Mouse (Mus musculus) layer of hippocampus, adult 2 months (tissue): Measurements from ENCODE around the gene Slc22a6. TPM values are rescaled to one million over a fixed set of nuclear protein-coding genes. Genes with fewer than 3 reads are reported as not detected.

Experiments
- DNase-seq, 2 experiments: peaks; one replicate each; pipeline ENCODE4 v3.0.0; 2022; ENCODE audit warnings: low spot score in 2 of 2
- H3K27ac ChIP-seq: fragments of 200-600 bp; 2 replicates; pipeline ENCODE4 v1.8.1; 2022
- H3K4me3 ChIP-seq: fragments of 200-600 bp; 2 replicates; pipeline ENCODE4 v1.8.1; 2022; ENCODE audit warnings: mild to moderate bottlenecking
- CTCF ChIP-seq: fragments of 200-600 bp; conservative IDR thresholded peaks from 2 replicates; pipeline ENCODE4 v1.8.1; 2022; ENCODE audit warnings: antibody characterized with exemption, mild to moderate bottlenecking, moderate library complexity
- long read RNA-seq, 2 experiments: library from polyadenylated mRNA; stranded (forward); transcript quantifications; one replicate each; pipeline ENCODE4 v2.0.0; 2021; ENCODE audit warnings: borderline mapping rate in 2 of 2
- total RNA-seq, 2 experiments: library from RNA; stranded (reverse); gene quantifications; 2 replicates each; pipeline ENCODE4 v1.2.3; 2021

Gene Slc22a6
- total RNA-seq, result 1 to 10 TPM; 2.2 to 2.8 TPM
- long read RNA-seq, experiment 1, transcript Slc22a6-201 (10 exons, 3,983 nt), result major isoform, 6 of 6 reads
- long read RNA-seq, experiment 1, partial matches to known transcripts, result 0 of 6 reads
- long read RNA-seq, experiment 1, other reads (novel, unspliced or antisense), result 0 of 6 reads
- long read RNA-seq, experiment 2, partial matches to known transcripts, result 1 of 2 reads
- long read RNA-seq, experiment 2, other reads (novel, unspliced or antisense), result 0 of 2 reads

DNA sequence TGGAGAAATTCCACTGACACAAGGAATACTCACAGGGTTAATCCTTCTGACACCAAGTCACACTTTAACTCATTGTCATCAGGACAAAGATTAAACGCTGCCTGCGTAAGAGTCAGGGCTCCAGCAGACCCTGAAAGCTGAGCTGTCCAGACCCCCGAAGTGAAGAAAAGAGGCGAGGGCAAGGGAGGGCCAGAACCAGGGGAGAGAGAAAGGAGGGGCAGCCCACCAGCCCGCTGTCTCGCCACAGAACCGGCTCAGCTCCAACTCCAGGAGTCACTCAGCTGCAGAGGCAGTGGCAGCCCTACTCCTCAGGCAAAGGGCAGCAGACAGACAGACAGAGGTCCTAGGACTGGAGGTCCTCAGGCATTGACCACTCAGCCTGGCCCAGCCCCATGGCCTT lies at the start of gene Slc22a6:
Gene Slc22a6 (plus strand): TSS at position 136 of the 400 bp plus-strand sequence.
- Histone ChIP-seq H3K27ac (no peak within 1 kb of the TSS), H3K4me3 (no peak within 1 kb of the TSS)
- TF ChIP-seq CTCF, result no peak
- no peak for DNase-seq

DNA sequence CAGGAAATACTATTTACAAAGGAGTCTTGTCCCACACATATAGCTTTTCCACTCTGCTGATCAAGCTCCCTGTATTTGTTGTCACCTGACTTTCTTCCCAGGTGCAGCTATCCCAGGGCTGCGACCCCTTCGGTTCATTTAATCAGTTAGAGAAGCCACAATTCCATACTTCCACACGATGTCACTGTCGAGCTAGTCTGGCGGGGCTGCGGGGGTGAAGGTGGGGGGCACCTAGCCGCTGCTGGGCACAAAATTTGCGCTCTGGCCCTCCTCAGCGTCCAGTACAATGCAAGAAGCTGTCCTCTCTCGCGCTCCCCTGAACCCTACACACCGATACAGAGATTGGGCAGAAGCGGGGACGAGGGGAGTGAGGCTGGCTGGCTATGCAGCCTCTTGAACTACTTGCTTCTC lies 48.4 kb upstream of the Slc22a6 start:
- peak overlapping the region; percentile 61; the same call in 1 of the 2 replicates for H3K27ac ChIP-seq
- DNase-seq, result peak; percentile 40 to 65

DNA sequence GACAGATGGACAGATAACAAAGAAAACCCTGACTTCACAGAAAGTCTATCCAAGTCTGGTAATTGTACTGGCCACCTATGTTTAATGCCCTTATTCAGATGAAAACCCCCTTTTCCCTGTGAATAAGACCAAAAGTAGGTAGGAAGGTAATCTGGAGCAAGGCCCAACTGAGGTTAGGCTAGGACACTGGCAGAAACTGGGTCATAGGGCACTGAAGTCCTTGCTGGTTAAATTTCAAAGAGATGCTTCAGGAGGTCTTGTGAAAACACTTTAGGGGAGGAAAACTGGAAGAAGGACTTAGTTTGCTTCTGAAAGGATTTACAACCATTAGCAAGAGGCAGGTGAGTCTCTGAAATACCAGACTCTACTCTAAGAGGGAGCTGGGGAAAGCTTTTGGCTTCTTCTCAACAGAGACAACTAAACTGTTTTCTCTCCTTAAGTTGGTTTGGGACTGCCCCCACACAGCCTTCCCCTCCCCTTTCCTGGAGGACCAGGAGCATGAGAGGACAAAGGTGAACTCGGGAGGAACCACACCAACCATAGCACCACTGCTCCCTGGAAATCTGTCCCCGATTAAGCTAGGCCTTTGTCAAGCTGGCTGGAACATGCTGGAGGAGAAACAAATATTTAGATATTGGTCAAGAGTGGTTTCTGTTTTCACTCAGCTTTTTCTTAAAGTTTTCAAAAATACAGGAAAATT lies 47.3 kb upstream of the Slc22a6 start:
- Histone ChIP-seq H3K4me3 (no peak overlapping the region), H3K27ac (peak overlapping the region; percentile 61; the same call in 1 of the 2 replicates)
- no peak for DNase-seq
- TF ChIP-seq CTCF, result no peak

More for the DNA sequence above, 48.4 kb upstream of the Slc22a6 start:
- peak overlapping the region; percentile 46 for H3K4me3 ChIP-seq
- TF ChIP-seq CTCF, result peak; percentile 80

DNA sequence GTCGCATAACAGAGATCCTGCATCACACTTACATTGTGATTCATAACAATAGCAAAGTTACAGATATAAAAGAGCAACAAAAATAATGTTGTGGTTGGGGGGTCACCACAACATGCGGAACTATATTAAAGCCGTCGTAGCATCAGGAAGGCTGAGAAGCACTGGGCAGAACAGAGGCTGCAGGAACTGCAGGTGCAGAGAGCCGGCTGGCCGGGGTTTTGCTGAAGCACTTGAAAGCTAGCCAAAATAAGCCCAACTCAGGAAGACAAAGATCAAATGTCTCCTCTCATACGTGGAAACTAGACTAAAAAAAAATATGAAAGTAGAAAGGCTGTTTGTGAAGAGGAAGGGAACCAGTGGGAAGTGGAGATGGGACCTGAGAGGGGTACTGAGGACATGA lies 46.1 kb upstream of the Slc22a6 start:
- H3K27ac ChIP-seq, result no peak overlapping the region
- no peak overlapping the region for H3K4me3 ChIP-seq
- DNase-seq, result no peak
- no peak for TF ChIP-seq CTCF

DNA sequence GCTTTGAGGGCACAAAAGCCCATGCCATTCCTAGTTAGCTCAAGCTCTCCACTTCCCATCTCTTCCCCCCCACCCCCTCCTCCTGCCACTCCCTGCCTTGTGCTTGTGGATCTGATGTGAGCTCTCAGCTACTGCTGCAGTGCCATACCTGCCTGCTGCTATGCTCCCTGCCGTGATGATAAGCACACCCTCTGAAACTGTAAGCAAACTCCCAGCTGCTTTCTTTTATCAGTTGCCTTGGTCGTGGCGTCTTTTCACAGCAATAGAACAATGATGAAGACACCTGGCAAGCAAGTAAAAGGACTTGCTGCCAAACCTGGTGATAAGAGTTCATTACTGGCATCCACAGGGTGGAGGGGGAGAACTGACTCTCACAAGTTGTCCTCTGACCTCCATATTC lies 45.4 kb upstream of the Slc22a6 start:
- peak overlapping the region; percentile 32; the same call in 1 of the 2 replicates for H3K27ac ChIP-seq
- H3K4me3 ChIP-seq, result no peak overlapping the region
- TF ChIP-seq CTCF, result no peak
- no peak for DNase-seq

DNA sequence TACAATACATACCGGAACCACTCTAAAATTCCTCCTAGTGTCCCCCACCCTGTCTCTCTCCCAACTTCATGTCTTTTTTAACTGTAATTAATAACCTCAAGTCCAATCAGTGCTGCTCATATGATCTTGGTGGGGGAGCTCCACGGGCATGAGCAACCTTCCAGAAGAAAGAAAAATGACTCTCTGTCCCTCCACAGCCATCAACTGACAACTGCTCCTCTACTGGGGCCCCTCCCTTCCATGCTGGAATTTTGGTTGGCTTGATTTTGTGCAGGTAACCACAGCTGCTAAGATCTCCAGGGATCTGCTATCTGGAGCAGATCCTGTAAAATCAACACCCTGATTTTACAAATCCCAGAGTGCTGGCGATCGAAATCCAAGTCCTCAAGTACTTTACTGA lies 40.4 kb upstream of the Slc22a6 start:
- DNase-seq, result no peak
- TF ChIP-seq CTCF, result no peak
- H3K27ac ChIP-seq, result peak overlapping the region; percentile 98
- H3K4me3 ChIP-seq, result no peak overlapping the region

DNA sequence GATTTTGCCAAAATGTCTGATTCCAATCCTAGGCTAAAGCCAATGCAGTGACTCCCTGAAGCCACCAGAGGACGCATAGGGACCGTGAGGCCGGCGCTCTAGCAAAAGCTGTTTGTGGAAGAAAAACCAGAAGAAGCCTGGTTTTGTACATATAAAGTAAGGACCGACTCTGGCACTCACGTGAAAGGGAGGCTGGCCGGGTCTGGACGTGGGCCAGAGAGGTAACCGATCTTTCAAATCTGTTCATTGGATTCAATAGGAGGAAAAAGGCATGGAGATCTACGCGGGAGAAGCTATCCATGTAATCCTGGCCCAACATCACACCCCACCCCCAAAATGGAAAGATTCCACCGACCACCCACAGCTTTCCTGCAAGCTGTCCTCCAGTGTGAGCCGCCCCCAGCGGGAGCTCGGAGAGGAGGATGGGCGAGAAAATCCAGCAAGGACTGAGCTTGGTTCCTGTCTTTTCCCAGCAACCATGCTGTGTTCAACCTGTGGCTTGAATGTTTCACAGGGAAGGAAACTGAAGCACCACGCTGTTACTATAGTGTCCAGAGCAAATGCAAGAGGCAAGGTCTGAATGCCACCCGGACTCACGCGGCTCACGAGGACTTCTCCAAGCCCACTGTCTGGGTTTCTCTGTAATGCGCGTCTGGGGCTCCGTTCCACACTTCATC lies 39.4 kb upstream of the Slc22a6 start:
- Histone ChIP-seq H3K27ac (peak overlapping the region; percentile 98), H3K4me3 (peak overlapping the region; percentile 44)
- peak; percentile 100 for TF ChIP-seq CTCF
- peak; percentile 89 to 90 for DNase-seq

DNA sequence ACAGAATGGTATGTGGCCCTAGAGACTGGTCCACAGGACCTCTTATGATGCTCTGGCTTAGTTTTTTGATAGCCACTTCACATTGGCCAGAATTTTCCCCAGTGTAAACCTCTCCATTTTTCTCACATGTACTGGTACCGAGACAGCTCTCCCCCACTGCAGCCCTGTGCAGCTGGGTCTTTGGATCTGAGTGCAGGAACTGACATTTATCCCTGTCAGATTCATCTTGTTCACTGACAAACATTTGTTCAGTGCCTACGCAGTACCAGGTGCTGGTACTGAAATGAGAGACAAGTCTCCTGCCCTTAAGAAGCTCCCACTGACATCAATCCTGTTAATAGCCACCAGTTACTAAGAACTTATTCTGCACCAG lies 38.9 kb upstream of the Slc22a6 start:
- DNase-seq, result peak; percentile 58 to 83
- no peak for TF ChIP-seq CTCF
- Histone ChIP-seq H3K4me3 (peak overlapping the region; percentile 44), H3K27ac (peak overlapping the region; percentile 98)

DNA sequence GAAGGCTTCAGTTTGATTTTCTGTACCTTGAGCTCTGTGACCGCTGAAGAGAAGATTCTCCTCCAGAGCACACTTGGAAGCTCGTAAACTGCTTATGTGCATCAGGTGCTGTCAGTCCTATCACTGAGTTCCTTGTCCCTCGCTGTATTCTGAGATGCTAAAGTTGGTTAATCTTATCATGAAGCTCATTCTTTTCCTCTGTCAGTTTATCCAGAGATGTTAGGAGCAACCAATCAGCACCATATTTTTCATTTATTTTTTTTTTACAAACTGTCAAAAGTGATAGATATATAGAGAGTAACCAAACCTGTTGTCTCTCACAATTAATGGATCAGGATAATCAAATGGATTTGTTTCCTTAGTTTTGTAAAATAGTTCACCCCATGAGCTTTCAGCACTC lies 32.5 kb upstream of the Slc22a6 start:
- DNase-seq, result no peak
- TF ChIP-seq CTCF, result no peak
- peak overlapping the region; percentile 43 for H3K27ac ChIP-seq
- no peak overlapping the region for H3K4me3 ChIP-seq

DNA sequence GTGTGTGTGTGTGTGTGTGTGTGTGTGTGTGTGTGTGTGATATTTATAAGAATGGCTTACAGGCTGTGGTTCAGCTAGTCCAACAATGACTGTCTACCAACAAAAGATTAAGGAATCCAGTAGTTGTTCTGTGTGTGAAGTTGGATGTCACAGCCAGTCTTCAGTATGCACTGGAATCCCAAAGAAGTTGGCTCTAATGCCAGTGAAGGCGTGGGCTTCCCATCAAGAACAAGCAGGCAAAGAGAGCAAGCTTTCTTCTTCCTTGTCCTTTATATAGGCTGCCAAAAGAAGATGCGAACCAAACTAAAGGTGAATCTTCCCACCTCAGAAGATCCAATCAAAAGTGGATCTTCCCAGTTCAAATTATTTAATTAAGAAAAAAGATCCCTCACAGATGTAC lies 31.9 kb upstream of the Slc22a6 start:
- H3K27ac ChIP-seq, result peak overlapping the region; percentile 91
- no peak for DNase-seq
- TF ChIP-seq CTCF, result no peak
- H3K4me3 ChIP-seq, result no peak overlapping the region

DNA sequence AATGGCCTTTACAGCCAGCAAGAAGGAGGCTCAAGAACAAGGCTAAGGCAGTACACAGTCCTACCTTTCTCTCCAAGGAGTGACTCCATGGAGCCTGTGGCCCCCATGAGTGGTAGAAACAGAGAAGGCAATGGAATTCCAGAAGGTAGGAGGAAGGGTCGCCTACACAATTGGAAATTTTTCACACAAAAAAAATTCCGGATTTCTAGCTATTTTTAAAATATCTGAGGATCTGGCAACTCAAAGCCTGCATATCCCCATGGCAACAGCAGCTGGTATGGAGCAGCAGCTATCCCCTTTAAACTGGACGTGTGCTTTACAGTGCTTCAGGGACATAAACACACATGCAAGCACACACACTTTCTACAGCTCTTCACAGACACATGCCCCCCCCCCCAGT lies 31.5 kb upstream of the Slc22a6 start:
- DNase-seq, result peak; percentile 38 to 75
- no peak for TF ChIP-seq CTCF
- Histone ChIP-seq H3K4me3 (no peak overlapping the region), H3K27ac (peak overlapping the region; percentile 91)

DNA sequence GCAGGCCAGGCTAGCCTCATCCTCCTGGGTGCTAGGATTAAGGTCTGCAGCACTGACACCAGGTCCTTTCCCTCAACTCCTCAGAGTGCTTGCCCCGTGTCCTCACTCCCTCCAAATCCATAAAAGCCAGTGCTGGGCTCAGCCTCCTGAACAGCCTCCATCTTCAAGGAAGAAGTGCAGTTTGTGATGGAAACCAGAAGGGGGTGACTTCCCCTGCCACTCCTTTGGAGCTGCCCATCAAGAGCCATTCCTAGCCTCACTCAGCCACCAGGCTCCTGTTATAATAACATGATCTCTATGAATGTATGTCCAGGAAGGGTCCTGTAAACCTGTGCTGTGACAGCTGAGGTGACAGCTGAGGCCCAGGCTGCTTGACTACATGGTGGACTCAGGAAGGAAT lies 30.5 kb upstream of the Slc22a6 start:
- no peak for DNase-seq
- peak overlapping the region; percentile 91 for H3K27ac ChIP-seq
- TF ChIP-seq CTCF, result peak; percentile 58
- H3K4me3 ChIP-seq, result no peak overlapping the region

DNA sequence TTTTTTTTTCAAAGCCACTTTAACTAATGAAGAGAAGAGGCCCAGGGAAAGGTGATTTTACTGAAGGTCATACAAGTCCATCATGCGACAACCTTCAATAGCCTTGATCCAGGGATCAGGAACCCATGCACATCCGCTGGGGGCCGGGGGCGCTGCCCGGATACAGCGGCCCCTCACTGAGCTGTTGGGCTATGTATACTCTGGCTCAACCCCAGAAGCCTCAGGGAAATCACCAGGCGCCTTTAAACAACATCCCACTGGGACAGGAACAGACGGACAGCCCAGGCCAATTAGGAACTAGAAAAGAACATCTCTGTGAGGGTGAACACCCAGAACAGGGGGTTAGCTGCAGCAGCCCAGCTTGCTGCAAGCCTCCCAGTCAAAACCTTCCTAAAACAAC lies 26.9 kb upstream of the Slc22a6 start, which contains the start of gene Slc22a8:
Gene Slc22a8 (plus strand): TSS at position 301 of the 400 bp plus-strand sequence.
- Histone ChIP-seq H3K27ac (peak within 1 kb of the TSS; percentile 78), H3K4me3 (peak within 1 kb of the TSS; percentile 33; the same call in 1 of the 2 replicates)
- TF ChIP-seq CTCF, result no peak
- DNase-seq, result no peak
